8 mouse cellular contexts compared by ENCODE assay signal in genomic region chr11:72606694-72607407, GRCm38 (mm10). TPM values are rescaled to one million over a fixed set of nuclear protein-coding genes. Genes with fewer than 3 reads are reported as not detected.
DNase-seq lines count a peak whose midpoint lies in the region; ATAC-seq lines count a peak whose summit lies in the region.

Gene Ube2g1, plus strand, starts transcription at chr11:72607283.

- no peaks in the 10 kb centered on the region for H3K27me3 ChIP-seq in hindbrain, embryonic 11.5 days (ENCODE audit: control insufficient read depth, insufficient read depth, low read length)

- H3K27ac ChIP-seq in hindbrain, embryonic 11.5 days (ENCODE audit: low read depth, low read length), result peak within 1 kb of the TSS; percentile 99

- H3K4me1 ChIP-seq in hindbrain, embryonic 11.5 days (replicated peaks; ENCODE audit: control insufficient read depth, insufficient read depth, low read length), result peaks cover 2% of the 10 kb centered on the region; the same call in 1 of the 2 replicates

- ATAC-seq in hindbrain, embryonic 11.5 days (ENCODE audit: low FRiP score), result peak; percentile 93

- DNase-seq in Muller cell, postnatal 12 days (ENCODE audit: inconsistent ontology term), result peak; percentile 99
- peak; percentile 99 for DNase-seq in cerebellum, adult 9-11 months
- DNase-seq in frontal cortex, adult 2 months (ENCODE audit: extremely low spot score in 1 of 2, low spot score in 1 of 2), result peak; percentile 94 to 97
- DNase-seq in hindbrain, embryonic 11.5 days (ENCODE audit: low spot score), result peak; percentile 99
- peak; percentile 96 to 98 for DNase-seq in layer of hippocampus, postnatal 10 days (ENCODE audit: low spot score in 2 of 2)
- DNase-seq in lung, postnatal 10 days, result peak; percentile 100
- peak; percentile 99 for DNase-seq in ovary, postnatal 36 days (ENCODE audit: low spot score)
- DNase-seq in thymus, postnatal 25 days, result peak; percentile 99

- no peaks in the 10 kb centered on the region for H3K36me3 ChIP-seq in hindbrain, embryonic 11.5 days (ENCODE audit: control insufficient read depth, insufficient read depth, low read length)

- peak within 1 kb of the TSS; percentile 12 for H3K4me2 ChIP-seq in hindbrain, embryonic 11.5 days (replicated peaks; ENCODE audit: low read depth, low read length)

- WGBS in hindbrain, embryonic 11.5 days, result 2% methylated on average over 52 of the region's 56 CpGs

- no peaks in the 10 kb centered on the region for H3K9me3 ChIP-seq in hindbrain, embryonic 11.5 days (ENCODE audit: control insufficient read depth, low read length)

- peak within 1 kb of the TSS; percentile 99 for H3K4me3 ChIP-seq in hindbrain, embryonic 11.5 days (ENCODE audit: low read depth, low read length)

- peak within 1 kb of the TSS; percentile 99 for H3K9ac ChIP-seq in hindbrain, embryonic 11.5 days (ENCODE audit: low read depth, low read length)

RNA-seq across cellular contexts. Expression of gene Ube2g1, which starts in this region (rescaled TPM):
- polyA plus RNA-seq in frontal cortex, adult 2 months (2012; rRNA removed), result 38.2 and 39.7 TPM in 2 replicates
- 127 and 131 TPM in 2 replicates for polyA plus RNA-seq in hindbrain, embryonic 11.5 days (2014; fragmentation: Nextera tagmentation; extraction: Ambion mirVana)
- 10 to 100 TPM; 50.4 to 52.6 TPM for total RNA-seq in layer of hippocampus, postnatal 10 days (2021)

Comparison
In these comparisons a context has a peak if more than half of its experiments do, and no peak if none do; other contexts are left out.
1. Peak in every context shown above with its lines: DNase-seq, ATAC-seq, H3K4me3 ChIP-seq and H3K27ac ChIP-seq.